Mouse (Mus musculus) lung, embryonic 16.5 days (tissue): ENCODE measurements around the gene Nutf2. TPM values are rescaled to one million over a fixed set of nuclear protein-coding genes. Genes with fewer than 3 reads are reported as not detected.

Experiments used
- ATAC-seq: fragments of 200-750 bp; cut with Nextera tagmentation; 2 replicates; pipeline ENCODE4 v1.8.0; 2017; ENCODE audit warnings: low read depth, mild to moderate bottlenecking, moderate library complexity
- H3K27ac ChIP-seq: fragments of 300-500 bp; sonication (generic); 2 replicates; pipeline ENCODE4 v1.5.1; 2014; ENCODE audit warnings: mild to moderate bottlenecking, control low read depth, low read length
- H3K27me3 ChIP-seq: fragments of 300-500 bp; sonication (generic); 2 replicates; pipeline ENCODE4 v1.6.1; 2014; ENCODE audit warnings: low read depth, low read length, mixed read lengths; ENCODE audit not compliant: control insufficient read depth, insufficient read depth
- H3K36me3 ChIP-seq: fragments of 300-500 bp; sonication (generic); 2 replicates; pipeline ENCODE4 v1.6.1; 2014; ENCODE audit warnings: low read length; ENCODE audit not compliant: control insufficient read depth, insufficient read depth
- H3K4me1 ChIP-seq: fragments of 300-500 bp; sonication (generic); replicated peaks from 2 replicates; pipeline ENCODE4 v1.6.1; 2014; ENCODE audit warnings: low read length, mixed read lengths; ENCODE audit not compliant: control insufficient read depth, insufficient read depth
- H3K4me2 ChIP-seq: fragments of 300-500 bp; sonication (generic); 2 replicates; pipeline ENCODE4 v1.6.1; 2014; ENCODE audit warnings: low read depth, low read length, control low read depth
- H3K4me3 ChIP-seq: fragments of 300-500 bp; sonication (generic); 2 replicates; pipeline ENCODE4 v1.5.1; 2014; ENCODE audit warnings: mild to moderate bottlenecking, low read length, control low read depth
- H3K9ac ChIP-seq: fragments of 300-500 bp; sonication (generic); 2 replicates; pipeline ENCODE4 v1.6.1; 2014; ENCODE audit warnings: low read length, control low read depth
- H3K9me3 ChIP-seq: fragments of 300-500 bp; sonication (generic); 2 replicates; pipeline ENCODE4 v1.6.1; 2016; ENCODE audit warnings: low read length; ENCODE audit not compliant: control insufficient read depth
- WGBS: fragments of 180-500 bp; shearing (Covaris S2); extraction: QIAGEN DNeasy Blood & Tissue Kit; methylation state at CpG from one replicate; pipeline ENCODE4 v1.1.7; 2014; 5-methylcytosine and 5-hydroxymethylcytosine counted together
- polyA plus RNA-seq: library from polyadenylated mRNA; unstranded; fragments of >200 nt; fragmentation: Nextera tagmentation; extraction: Ambion mirVana; gene quantifications from 2 replicates; pipeline ENCODE4 v1.2.1, GENCODE M21; 2015

The Nutf2 gene
- polyA plus RNA-seq, result 179 and 215 TPM in 2 replicates

DNA sequence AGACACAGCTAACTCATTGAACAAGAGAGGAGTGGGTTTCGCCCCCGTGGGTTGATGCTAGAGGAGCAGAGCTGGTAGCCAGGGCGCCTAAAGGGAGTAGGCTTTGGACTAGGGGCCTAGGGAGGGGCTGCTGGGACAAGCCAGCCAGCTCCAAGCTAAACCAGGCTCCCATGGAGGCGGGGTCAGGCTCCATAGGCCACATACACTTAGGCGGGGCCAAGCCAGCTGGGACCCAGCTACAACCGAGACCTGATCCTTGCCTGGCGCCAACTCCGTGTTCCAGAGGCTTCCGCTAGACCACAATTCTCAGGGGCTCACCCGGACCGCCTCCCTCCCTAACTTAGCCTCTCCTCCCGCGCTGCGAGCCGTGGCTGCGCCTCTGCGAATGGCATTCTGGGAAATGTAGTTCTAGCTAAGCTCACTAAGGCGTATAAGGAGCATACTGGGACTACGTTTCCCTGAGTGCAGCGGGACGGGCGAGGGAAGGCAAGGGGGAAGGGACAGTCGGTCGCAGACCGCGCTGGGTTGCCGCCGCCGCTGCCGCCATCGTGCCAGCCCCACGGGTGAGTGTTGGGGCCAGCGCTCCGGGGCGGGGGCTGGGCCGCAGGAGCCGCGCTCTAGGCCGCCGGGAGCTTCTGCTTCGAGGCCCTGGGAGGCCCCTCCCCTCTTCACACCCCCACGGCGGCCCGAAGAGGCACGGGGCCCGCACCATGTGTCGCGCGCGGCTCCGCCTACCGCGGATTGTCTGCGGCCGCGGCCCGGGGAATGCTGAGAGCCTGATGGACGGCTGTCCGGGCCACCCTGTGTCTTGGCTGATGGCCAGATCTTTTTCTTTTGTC lies at the start of gene Nutf2:
Gene Nutf2, plus strand, starts transcription at position 438 of the 839 bp plus-strand sequence.
- Histone ChIP-seq H3K27ac (peak within 1 kb of the TSS; percentile 95), H3K4me3 (peak within 1 kb of the TSS; percentile 99), H3K9me3 (no peaks in the 10 kb centered on the region), H3K36me3 (peaks cover 12% of the 10 kb centered on the region), H3K9ac (peak within 1 kb of the TSS; percentile 98), H3K4me1 (peaks cover 37% of the 10 kb centered on the region), H3K4me2 (peak within 1 kb of the TSS; percentile 65), H3K27me3 (no peaks in the 10 kb centered on the region)
- peak; percentile 99 for ATAC-seq
- WGBS, result under 1% methylated on average over 53 of the region's 59 CpGs

DNA sequence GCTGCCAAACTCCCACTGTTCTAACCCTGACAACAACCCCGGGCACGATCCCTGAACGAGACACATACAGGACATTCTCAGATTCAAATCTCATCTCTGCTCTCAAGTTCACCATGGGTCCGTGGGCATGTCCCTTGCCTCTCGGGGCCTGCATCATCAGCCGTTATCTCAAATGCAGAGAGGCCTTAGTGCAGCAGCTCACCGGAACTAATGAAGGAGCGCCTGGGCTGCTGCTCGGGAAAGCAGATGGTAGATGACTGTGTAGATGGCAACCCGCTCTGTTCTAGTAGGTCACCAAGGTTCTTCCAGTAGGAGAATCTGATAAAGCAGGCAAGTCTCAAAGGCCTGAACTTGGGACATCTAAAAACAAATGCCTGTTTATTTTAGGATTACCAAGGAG lies 49.3 kb upstream of the Nutf2 start:
- no peak overlapping the region for H3K4me3 ChIP-seq
- no peak overlapping the region for H3K9ac ChIP-seq
- no peaks in the 10 kb centered on the region for H3K36me3 ChIP-seq
- no peaks in the 10 kb centered on the region for H3K9me3 ChIP-seq
- no peak for ATAC-seq
- 89% methylated on average over 10 of the region's 10 CpGs for WGBS
- H3K27me3 ChIP-seq, result no peaks in the 10 kb centered on the region
- H3K27ac ChIP-seq, result no peak overlapping the region
- H3K4me1 ChIP-seq, result peaks cover 10% of the 10 kb centered on the region
- no peak overlapping the region for H3K4me2 ChIP-seq

DNA sequence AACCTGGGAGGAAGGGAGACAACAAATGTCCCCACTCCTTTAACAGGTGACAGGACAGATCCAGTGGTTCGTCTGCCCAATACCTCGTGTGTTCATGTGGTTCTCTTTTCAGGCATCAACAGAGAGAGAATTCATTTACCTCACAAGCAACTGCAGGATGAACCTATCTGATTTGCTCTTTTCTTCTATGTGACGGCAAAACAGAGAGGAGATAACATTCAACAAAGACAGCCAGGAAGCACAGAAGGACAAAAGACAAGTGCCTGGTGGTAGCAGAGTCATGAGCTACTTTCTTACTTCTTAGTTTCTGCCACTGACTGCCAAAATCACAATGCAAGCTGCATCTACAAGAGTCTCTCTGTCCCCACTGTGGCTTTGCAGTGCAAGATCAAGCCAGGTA lies 48.8 kb upstream of the Nutf2 start:
- WGBS, result 73% methylated on average over 3 of the region's 3 CpGs
- no peak overlapping the region for H3K4me2 ChIP-seq
- no peak for ATAC-seq

DNA sequence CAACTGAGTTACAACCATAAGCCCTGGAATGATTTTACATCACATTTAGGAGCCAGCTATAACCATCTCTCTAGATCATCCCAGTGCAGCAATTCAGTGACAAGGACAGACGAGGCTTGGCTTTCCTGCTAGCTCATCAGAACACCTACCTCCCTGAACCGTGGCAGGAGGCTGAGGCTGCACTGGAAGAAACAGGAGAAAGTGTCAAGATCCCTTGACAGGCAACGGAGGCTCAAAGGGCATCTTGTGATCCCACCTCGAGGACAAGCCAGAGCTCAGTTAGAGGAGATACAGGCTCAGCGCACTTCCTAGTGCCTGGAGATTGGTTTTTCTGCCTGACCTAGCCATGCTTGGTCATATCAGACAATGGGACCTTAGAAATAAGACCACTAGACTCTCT lies 47.9 kb upstream of the Nutf2 start:
- no peak overlapping the region for H3K4me2 ChIP-seq
- no peaks in the 10 kb centered on the region for H3K9me3 ChIP-seq
- H3K4me3 ChIP-seq, result no peak overlapping the region
- 79% methylated on average over 5 of the region's 5 CpGs for WGBS
- H3K27ac ChIP-seq, result no peak overlapping the region
- H3K9ac ChIP-seq, result no peak overlapping the region
- ATAC-seq, result no peak
- peaks cover 10% of the 10 kb centered on the region for H3K4me1 ChIP-seq
- no peaks in the 10 kb centered on the region for H3K36me3 ChIP-seq
- H3K27me3 ChIP-seq, result no peaks in the 10 kb centered on the region

More for the DNA sequence above, 48.8 kb upstream of the Nutf2 start:
- H3K4me3 ChIP-seq, result no peak overlapping the region
- no peak overlapping the region for H3K9ac ChIP-seq
- no peaks in the 10 kb centered on the region for H3K9me3 ChIP-seq
- H3K36me3 ChIP-seq, result no peaks in the 10 kb centered on the region
- peaks cover 10% of the 10 kb centered on the region for H3K4me1 ChIP-seq
- no peak overlapping the region for H3K27ac ChIP-seq
- H3K27me3 ChIP-seq, result no peaks in the 10 kb centered on the region

DNA sequence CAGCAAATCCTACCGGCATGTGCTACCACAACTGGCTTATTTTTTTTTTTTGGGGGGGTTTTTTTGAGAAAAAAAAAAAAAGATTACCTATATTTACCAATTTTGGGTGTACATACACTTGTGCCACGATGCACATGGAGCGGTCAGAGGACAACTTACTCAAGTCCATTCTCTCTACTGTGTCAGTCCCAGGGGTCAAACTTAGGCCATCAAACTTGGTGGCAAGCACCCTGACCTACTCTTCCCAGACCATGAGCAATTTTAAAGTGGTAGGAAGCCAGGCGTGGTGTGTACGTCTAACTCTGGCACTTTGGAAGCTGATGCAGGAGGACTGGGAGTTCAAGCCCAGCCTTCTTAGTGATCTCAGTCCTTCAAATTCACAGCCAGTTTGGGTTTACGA lies 47.1 kb upstream of the Nutf2 start:
- H3K36me3 ChIP-seq, result no peaks in the 10 kb centered on the region
- peaks cover 6% of the 10 kb centered on the region for H3K4me1 ChIP-seq
- H3K27me3 ChIP-seq, result no peaks in the 10 kb centered on the region
- no peak overlapping the region for H3K9ac ChIP-seq
- H3K27ac ChIP-seq, result no peak overlapping the region
- 92% methylated on average over 6 of the region's 6 CpGs for WGBS
- no peak overlapping the region for H3K4me2 ChIP-seq
- H3K9me3 ChIP-seq, result no peaks in the 10 kb centered on the region
- H3K4me3 ChIP-seq, result no peak overlapping the region
- no peak for ATAC-seq

DNA sequence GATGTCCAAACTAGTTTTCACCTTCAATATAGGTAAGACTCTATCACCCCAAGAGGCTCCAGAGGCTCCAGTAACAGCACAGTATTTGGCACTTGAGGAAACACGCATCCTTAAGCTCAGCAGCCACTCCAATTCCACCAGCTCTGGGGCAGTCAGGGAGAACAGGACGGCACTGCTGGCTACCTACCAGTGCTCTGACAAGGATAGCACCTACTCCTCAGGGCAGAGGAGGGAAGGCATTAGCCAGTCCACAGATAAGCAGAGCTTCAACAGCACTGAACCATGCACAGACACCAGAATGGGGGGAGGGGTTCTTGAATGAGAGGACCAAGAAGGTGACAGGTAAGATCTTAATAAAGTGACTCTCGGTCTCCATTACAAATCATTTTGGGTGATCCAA lies 40.7 kb upstream of the Nutf2 start:
- no peaks in the 10 kb centered on the region for H3K9me3 ChIP-seq
- H3K9ac ChIP-seq, result no peak overlapping the region
- H3K4me2 ChIP-seq, result no peak overlapping the region
- no peak overlapping the region for H3K27ac ChIP-seq
- peaks cover 6% of the 10 kb centered on the region for H3K36me3 ChIP-seq
- WGBS, result 80% methylated on average over 3 of the region's 3 CpGs
- no peak overlapping the region for H3K4me3 ChIP-seq
- no peaks in the 10 kb centered on the region for H3K27me3 ChIP-seq
- no peak for ATAC-seq
- no peaks in the 10 kb centered on the region for H3K4me1 ChIP-seq

DNA sequence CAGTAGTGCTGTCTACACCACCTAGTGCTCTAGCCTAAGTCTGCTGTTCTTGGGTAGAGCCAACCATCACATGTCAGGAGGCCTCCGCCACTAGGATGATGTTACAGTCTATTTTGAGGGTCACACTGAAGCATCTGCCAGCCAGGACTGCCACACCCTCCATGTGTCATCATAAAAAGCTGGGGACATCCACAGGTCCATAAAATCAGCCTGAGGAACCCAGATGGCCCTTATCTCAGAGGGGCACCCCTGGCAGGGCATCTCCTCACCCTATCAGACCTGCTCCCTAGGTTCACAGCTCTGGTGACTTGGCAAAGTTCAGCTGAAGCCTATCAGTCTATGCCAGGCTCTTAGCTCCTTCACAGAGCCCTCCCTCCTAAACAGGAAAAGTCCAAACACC lies 39.5 kb upstream of the Nutf2 start:
- H3K27me3 ChIP-seq, result no peaks in the 10 kb centered on the region
- H3K9me3 ChIP-seq, result no peaks in the 10 kb centered on the region
- ATAC-seq, result peak; percentile 20; the same call in 1 of the 2 replicates
- peaks cover 8% of the 10 kb centered on the region for H3K36me3 ChIP-seq
- H3K9ac ChIP-seq, result no peak overlapping the region
- 83% methylated on average over 1 of the region's 1 CpGs for WGBS
- H3K4me3 ChIP-seq, result no peak overlapping the region
- H3K4me2 ChIP-seq, result no peak overlapping the region
- H3K27ac ChIP-seq, result no peak overlapping the region
- H3K4me1 ChIP-seq, result peaks cover 6% of the 10 kb centered on the region

DNA sequence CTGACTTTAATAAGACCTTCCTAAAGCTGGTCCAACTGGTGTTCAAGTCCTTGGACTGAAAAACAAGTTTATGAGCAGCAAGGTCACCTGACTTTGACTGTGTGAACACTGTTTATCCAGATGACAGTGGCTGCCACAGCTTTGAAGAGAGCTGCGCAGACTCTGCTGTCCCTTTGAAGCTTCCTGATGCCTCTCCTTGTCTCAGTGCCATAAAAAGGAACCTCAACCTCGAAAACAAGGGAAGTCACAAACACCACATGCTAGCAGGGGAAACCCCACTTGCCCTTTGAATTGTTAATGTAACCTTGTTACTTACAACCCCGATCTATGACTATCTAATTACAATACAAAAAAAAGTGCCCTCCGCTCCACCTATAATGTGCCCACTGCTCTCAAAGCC lies 34.9 kb upstream of the Nutf2 start:
- Histone ChIP-seq H3K9me3 (no peaks in the 10 kb centered on the region), H3K27ac (no peak overlapping the region), H3K9ac (peak overlapping the region; percentile 93; the same call in 1 of the 2 replicates), H3K4me2 (peak overlapping the region; percentile 88), H3K4me3 (peak overlapping the region; percentile 96), H3K27me3 (no peaks in the 10 kb centered on the region), H3K4me1 (peaks cover 13% of the 10 kb centered on the region), H3K36me3 (peaks cover 8% of the 10 kb centered on the region)
- 67% methylated on average over 4 of the region's 4 CpGs for WGBS
- no peak for ATAC-seq

DNA sequence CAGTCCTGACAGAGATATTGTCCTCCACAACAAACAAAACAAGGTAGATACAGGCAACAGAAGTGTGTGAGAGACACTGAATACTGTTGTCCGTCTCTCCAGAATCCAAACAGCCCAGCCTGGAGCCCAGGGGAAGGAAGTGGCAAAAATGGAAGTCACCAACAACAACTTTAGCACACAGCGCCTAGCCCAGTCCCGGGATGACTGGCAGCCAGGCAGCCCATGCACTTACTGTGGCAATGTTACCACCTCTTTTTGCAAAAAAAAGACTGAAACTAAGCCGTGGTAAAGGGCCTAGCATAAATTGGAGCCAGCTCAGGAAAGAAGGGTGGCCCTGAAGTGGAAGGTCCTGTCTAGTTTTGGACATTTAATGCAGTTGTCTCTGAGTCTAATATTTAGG lies 34.0 kb upstream of the Nutf2 start:
- Histone ChIP-seq H3K27ac (peak overlapping the region; percentile 48), H3K9ac (peak overlapping the region; percentile 93), H3K27me3 (no peaks in the 10 kb centered on the region), H3K4me2 (peak overlapping the region; percentile 88), H3K4me1 (peaks cover 13% of the 10 kb centered on the region), H3K9me3 (no peaks in the 10 kb centered on the region), H3K36me3 (peaks cover 6% of the 10 kb centered on the region; the same call in 1 of the 2 replicates), H3K4me3 (peak overlapping the region; percentile 96)
- WGBS, result 2% methylated on average over 4 of the region's 4 CpGs
- ATAC-seq, result no peak
